Mouse (Mus musculus): ENCODE data around the gene Ppara. TPM values are rescaled to one million over a fixed set of nuclear protein-coding genes. Genes with fewer than 3 reads are reported as not detected.

Ppara gene
- polyA plus RNA-seq, 1 experiment from 2014 or later: 0.90 TPM

DNA sequence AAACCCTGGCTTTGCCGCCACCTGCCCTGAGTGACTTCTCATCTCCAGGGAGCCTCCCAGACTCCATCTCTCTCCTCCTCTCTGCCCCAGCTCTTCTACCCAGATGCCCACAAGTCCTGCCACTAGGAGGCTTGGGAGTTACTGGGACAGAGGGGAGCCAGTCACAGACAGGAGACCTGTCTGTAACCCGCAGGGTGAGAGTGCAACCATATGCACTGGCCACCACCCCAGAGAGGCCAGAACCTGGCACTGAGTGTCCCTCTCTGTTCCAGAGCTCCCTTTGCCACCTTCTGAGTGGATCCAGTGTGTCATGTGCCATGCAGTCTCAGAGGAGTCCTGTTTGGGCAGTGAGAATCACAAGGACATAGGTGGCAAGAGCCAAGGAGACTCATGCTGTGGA, 17.0 kb upstream of the Ppara start:
- Histone ChIP-seq H3K9me3 (ENCODE audit: control insufficient read depth, low read length) (no peaks in the 10 kb centered on the region), H3K4me2 (ENCODE audit: low read length) (no peak overlapping the region), H3K4me3 (replicated peaks; ENCODE audit: low read length) (no peak overlapping the region), H3K27ac (ENCODE audit: low read length) (no peak overlapping the region), H3K4me1 (replicated peaks; ENCODE audit: control insufficient read depth, insufficient read depth, low read length) (no peaks in the 10 kb centered on the region), H3K27me3 (replicated peaks; ENCODE audit: control insufficient read depth, insufficient read depth, low read length) (no peaks in the 10 kb centered on the region), H3K9ac (replicated peaks; ENCODE audit: low read depth, low read length) (no peak overlapping the region), H3K36me3 (ENCODE audit: control insufficient read depth, insufficient read depth) (no peaks in the 10 kb centered on the region)
- ATAC-seq: no peak
- 81% methylated on average over 2 of the region's 2 CpGs for WGBS

DNA sequence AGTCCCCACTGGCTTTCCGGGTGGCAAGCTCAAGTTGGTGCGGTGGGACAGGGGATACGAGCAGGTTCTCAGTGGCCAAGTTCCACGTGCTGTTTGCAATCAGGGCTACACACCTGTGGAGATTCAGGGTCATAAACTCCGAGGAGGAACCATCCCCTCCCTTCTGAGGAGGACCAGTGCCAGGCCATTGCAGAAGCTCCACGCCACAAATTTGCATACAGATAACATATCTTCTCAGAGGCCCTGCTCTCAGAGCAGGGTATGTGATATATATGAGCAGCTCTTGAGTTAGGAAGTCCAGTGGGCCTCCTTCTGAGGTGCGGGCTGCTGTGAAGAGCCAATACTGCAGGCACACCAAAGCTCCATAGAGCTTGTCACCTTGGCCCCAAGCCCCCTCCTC, 15.8 kb upstream of the Ppara start:
- H3K9ac ChIP-seq (replicated peaks; ENCODE audit: low read depth, low read length): no peak overlapping the region
- no peak for ATAC-seq
- no peaks in the 10 kb centered on the region for H3K27me3 ChIP-seq (replicated peaks; ENCODE audit: control insufficient read depth, insufficient read depth, low read length)
- H3K4me3 ChIP-seq (replicated peaks; ENCODE audit: low read length): no peak overlapping the region
- no peaks in the 10 kb centered on the region for H3K9me3 ChIP-seq (ENCODE audit: control insufficient read depth, low read length)
- no peak overlapping the region for H3K4me2 ChIP-seq (ENCODE audit: low read length)
- H3K27ac ChIP-seq (ENCODE audit: low read length): no peak overlapping the region
- H3K4me1 ChIP-seq (replicated peaks; ENCODE audit: control insufficient read depth, insufficient read depth, low read length): no peaks in the 10 kb centered on the region
- whole genome bisulfite sequencing: 87% methylated on average over 7 of the region's 7 CpGs
- H3K36me3 ChIP-seq (ENCODE audit: control insufficient read depth, insufficient read depth): no peaks in the 10 kb centered on the region

DNA sequence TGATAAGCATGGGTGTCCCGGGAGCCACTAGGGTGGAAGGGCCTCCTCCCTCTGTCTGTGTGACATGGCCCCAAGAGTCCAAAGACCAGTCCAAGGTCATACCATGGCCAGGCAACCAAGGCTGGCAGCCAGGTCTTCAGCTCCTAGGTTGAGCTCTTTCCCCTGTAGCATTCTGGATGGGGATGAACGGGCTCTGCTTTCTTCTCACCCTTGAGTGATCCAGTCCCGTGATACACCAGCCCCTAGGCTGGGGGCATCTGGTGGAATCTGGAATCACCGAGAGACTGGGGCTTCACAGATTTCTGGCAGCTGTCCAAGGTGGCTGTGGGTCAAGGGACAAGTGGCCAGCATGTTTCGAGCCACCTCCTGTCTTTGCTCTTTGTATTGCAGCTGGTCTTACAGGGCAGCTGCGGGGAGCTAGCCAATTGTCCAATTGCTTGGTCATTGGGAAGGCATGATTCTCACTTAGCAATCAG, 14.4 kb upstream of the Ppara start:
- Histone ChIP-seq H3K4me3 (replicated peaks; ENCODE audit: low read length) (no peak overlapping the region), H3K4me1 (replicated peaks; ENCODE audit: control insufficient read depth, insufficient read depth, low read length) (no peaks in the 10 kb centered on the region; the same call in 1 of the 2 replicates), H3K27ac (ENCODE audit: low read length) (no peak overlapping the region), H3K36me3 (ENCODE audit: control insufficient read depth, insufficient read depth) (no peaks in the 10 kb centered on the region), H3K27me3 (replicated peaks; ENCODE audit: control insufficient read depth, insufficient read depth, low read length) (no peaks in the 10 kb centered on the region), H3K9me3 (ENCODE audit: control insufficient read depth, low read length) (no peaks in the 10 kb centered on the region), H3K9ac (replicated peaks; ENCODE audit: low read depth, low read length) (no peak overlapping the region), H3K4me2 (ENCODE audit: low read length) (no peak overlapping the region)
- 70% methylated on average over 6 of the region's 6 CpGs for WGBS
- ATAC-seq: no peak

DNA sequence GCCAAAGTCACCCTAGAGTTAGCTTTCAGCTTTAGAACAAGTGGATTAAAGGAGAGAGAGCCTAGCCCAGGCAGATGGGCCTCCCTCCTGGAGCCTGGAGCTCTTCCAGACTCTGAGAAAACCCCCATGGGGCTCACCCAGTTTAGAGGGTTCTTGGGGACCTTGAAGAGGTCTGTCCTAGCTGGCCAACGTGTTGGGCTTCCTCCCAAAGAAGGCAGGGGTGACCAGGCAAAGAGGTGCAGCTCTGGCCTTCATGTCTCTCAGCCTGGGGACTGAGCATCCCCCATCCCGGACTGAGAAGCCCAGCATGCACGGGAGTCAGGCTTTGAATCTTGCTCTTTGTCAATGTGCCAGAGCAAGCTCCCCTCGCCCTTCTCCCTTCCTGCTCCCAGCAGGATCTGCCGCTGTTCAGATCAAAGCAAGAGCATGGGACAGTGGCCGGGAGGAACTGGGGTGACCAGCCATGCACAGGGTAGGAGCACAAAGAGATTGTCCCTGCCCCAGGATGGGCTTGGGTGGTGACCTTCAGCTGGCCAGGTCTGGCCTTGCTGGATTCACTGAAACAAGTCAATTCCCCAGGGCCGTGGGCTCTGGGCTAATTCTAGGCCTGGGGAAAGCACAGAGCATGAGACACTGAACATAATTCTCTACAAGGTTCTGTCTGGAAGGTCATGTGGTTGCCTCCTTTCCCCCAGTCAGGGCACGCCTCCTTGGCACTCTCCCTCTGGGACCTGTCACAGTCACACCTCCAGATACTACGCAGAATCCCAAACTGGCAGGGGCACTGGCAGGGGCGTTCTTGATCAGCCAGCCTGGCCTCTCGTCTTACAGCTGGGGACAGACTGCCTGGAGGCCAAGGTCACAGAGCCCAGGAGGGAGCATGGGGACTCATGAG, 10.3 kb upstream of the Ppara start:
- Histone ChIP-seq H3K9me3 (ENCODE audit: control insufficient read depth, low read length) (no peaks in the 10 kb centered on the region), H3K4me2 (ENCODE audit: low read length) (no peak overlapping the region), H3K4me3 (replicated peaks; ENCODE audit: low read length) (no peak overlapping the region), H3K9ac (replicated peaks; ENCODE audit: low read depth, low read length) (no peak overlapping the region), H3K4me1 (replicated peaks; ENCODE audit: control insufficient read depth, insufficient read depth, low read length) (no peaks in the 10 kb centered on the region; the same call in 1 of the 2 replicates), H3K36me3 (ENCODE audit: control insufficient read depth, insufficient read depth) (no peaks in the 10 kb centered on the region), H3K27me3 (replicated peaks; ENCODE audit: control insufficient read depth, insufficient read depth, low read length) (no peaks in the 10 kb centered on the region; the same call in 1 of the 2 replicates), H3K27ac (ENCODE audit: low read length) (no peak overlapping the region)
- 47% methylated on average over 11 of the region's 11 CpGs for WGBS
- ATAC-seq: no peak

DNA sequence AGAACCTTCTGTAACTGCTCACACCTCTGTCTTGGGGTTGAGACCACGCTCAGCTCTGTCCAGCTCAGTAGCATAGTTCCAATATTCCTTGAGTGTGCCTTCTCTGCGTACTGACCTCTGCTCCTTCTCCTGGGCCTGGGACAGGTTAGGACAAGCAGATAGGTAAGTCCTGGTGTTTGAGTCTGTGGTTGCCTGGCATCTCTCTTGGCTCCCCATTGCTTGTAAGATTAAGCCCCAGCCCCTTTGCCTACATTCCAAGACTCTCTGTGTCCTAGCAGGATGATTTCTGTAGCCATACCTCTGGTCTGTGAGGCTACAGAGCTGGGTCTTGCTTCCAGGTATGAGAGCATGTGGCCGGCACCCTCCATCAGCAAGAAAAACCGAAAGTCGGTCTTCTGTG, 6.6 kb upstream of the Ppara start:
- Histone ChIP-seq H3K4me3 (replicated peaks; ENCODE audit: low read length) (no peak overlapping the region), H3K4me2 (ENCODE audit: low read length) (no peak overlapping the region), H3K27me3 (replicated peaks; ENCODE audit: control insufficient read depth, insufficient read depth, low read length) (peaks cover 15% of the 10 kb centered on the region), H3K9me3 (ENCODE audit: control insufficient read depth, low read length) (no peaks in the 10 kb centered on the region), H3K9ac (replicated peaks; ENCODE audit: low read depth, low read length) (no peak overlapping the region), H3K36me3 (ENCODE audit: control insufficient read depth, insufficient read depth) (no peaks in the 10 kb centered on the region), H3K27ac (ENCODE audit: low read length) (no peak overlapping the region), H3K4me1 (replicated peaks; ENCODE audit: control insufficient read depth, insufficient read depth, low read length) (no peaks in the 10 kb centered on the region; the same call in 1 of the 2 replicates)
- ATAC-seq: no peak
- WGBS: 83% methylated on average over 5 of the region's 5 CpGs

DNA sequence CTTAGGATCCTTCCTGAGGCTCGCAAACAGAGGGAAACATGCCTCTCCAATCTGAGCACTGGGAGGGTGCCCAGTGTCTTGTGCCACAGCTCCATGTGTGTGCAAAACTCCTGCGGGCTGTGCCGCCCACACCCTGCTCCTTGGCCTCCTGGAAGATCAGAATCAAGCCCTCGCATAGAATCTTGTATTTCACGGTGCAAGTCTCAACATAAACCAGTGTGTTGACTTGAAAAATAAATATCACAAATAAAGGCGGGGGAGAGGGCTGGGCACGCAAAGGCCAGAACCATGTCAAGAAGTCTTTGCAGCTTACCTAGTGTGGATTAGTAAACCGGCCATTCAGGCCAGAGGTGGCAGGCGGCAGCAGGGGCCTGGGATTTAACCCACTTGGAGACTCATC, 5.5 kb upstream of the Ppara start:
- H3K4me1 ChIP-seq (replicated peaks; ENCODE audit: control insufficient read depth, insufficient read depth, low read length): no peaks in the 10 kb centered on the region; the same call in 1 of the 2 replicates
- H3K9me3 ChIP-seq (ENCODE audit: control insufficient read depth, low read length): no peaks in the 10 kb centered on the region
- H3K27ac ChIP-seq (ENCODE audit: low read length): no peak overlapping the region
- peaks cover 24% of the 10 kb centered on the region for H3K27me3 ChIP-seq (replicated peaks; ENCODE audit: control insufficient read depth, insufficient read depth, low read length)
- H3K36me3 ChIP-seq (ENCODE audit: control insufficient read depth, insufficient read depth): no peaks in the 10 kb centered on the region
- 81% methylated on average over 9 of the region's 9 CpGs for WGBS
- no peak for ATAC-seq
- H3K9ac ChIP-seq (replicated peaks; ENCODE audit: low read depth, low read length): no peak overlapping the region
- no peak overlapping the region for H3K4me3 ChIP-seq (replicated peaks; ENCODE audit: low read length)
- H3K4me2 ChIP-seq (ENCODE audit: low read length): no peak overlapping the region

DNA sequence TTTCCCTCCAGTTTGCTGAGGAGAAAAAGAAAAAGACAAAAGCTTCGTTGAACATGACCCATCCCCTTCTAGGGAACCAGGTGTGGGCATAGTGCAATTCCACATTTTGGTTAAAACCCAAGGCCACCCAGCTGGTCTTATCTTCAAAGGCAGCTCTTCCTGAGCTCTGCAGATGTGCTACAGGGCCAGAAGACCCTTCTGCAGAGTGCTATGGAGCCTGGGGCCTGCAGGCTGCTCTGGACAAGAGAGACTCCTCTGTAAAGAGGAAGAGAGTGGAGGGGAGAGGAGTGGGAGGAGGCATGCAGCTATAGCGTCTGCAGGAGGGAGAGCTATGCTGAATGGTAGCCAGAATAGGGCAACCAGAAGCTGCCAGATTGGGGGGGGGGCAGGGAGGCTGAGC, 4.8 kb upstream of the Ppara start:
- WGBS: 61% methylated on average over 2 of the region's 2 CpGs
- H3K27ac ChIP-seq (ENCODE audit: low read length): no peak overlapping the region
- peaks cover 31% of the 10 kb centered on the region for H3K27me3 ChIP-seq (replicated peaks; ENCODE audit: control insufficient read depth, insufficient read depth, low read length)
- no peak for ATAC-seq
- H3K36me3 ChIP-seq (ENCODE audit: control insufficient read depth, insufficient read depth): no peaks in the 10 kb centered on the region
- no peaks in the 10 kb centered on the region for H3K9me3 ChIP-seq (ENCODE audit: control insufficient read depth, low read length)
- H3K4me3 ChIP-seq (replicated peaks; ENCODE audit: low read length): no peak overlapping the region
- H3K9ac ChIP-seq (replicated peaks; ENCODE audit: low read depth, low read length): no peak overlapping the region
- peaks cover 5% of the 10 kb centered on the region; the same call in 1 of the 2 replicates for H3K4me1 ChIP-seq (replicated peaks; ENCODE audit: control insufficient read depth, insufficient read depth, low read length)
- no peak overlapping the region for H3K4me2 ChIP-seq (ENCODE audit: low read length)

DNA sequence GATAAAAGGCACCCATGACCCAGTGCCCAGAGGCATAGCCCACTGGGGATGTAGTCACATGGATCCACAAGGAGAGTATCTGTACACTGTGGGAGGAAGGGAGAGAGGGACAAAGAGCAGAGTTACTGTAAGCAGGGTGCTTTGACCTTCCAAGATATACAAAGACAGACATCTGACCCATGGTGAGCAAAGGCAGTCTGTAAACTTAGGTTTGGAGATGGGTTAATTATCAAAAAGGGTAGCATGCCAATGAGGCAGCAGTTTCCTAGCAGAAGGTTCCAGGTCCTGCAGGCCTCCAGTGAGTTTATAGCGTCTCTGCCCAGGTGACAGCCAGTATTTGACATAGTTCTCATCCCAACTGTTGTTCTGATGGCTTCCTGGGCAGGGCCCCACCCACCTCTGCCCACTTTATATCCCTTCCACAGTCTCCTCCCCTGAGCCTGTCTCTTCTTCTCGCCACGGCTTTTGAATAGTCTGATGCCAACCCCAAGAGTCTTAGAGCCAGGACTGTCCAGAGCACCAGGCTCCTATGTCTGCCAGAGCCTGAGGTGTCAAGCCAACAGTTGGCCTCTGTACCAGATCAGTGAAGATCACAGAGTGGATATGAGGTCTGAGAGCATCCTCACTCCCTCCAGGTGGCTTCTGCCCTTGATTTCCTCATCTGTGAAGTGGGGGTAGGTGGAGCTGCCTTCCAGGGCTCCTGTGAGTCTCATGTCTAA, 2.7 kb upstream of the Ppara start:
- Histone ChIP-seq H3K36me3 (ENCODE audit: control insufficient read depth, insufficient read depth) (no peaks in the 10 kb centered on the region), H3K9ac (replicated peaks; ENCODE audit: low read depth, low read length) (no peak overlapping the region), H3K4me1 (replicated peaks; ENCODE audit: control insufficient read depth, insufficient read depth, low read length) (peaks cover 13% of the 10 kb centered on the region), H3K27ac (ENCODE audit: low read length) (no peak overlapping the region), H3K4me3 (replicated peaks; ENCODE audit: low read length) (no peak overlapping the region), H3K27me3 (replicated peaks; ENCODE audit: control insufficient read depth, insufficient read depth, low read length) (peaks cover 47% of the 10 kb centered on the region), H3K4me2 (ENCODE audit: low read length) (no peak overlapping the region), H3K9me3 (ENCODE audit: control insufficient read depth, low read length) (no peaks in the 10 kb centered on the region)
- WGBS: 82% methylated on average over 3 of the region's 3 CpGs
- no peak for ATAC-seq

DNA sequence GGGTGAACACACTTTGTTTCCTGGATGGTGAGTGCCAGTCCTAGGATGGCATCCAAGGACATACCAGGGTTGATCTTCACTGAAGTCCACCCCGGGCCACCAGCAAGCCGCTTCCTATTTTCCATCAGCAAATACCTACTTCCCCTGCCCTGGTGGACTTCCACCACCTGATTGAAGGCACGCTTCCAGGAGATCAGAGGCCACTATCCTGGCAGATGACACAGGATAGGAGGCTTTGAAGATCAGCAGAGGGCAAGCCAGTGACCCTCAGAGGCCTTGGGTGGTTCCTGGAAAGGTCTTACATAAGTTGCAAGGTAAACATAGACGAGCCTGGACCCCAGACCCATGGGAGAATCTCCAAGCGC, 2.2 kb upstream of the Ppara start:
- H3K4me3 ChIP-seq (replicated peaks; ENCODE audit: low read length): no peak overlapping the region
- H3K27ac ChIP-seq (ENCODE audit: low read length): no peak overlapping the region
- no peaks in the 10 kb centered on the region for H3K9me3 ChIP-seq (ENCODE audit: control insufficient read depth, low read length)
- 85% methylated on average over 5 of the region's 5 CpGs for WGBS
- H3K36me3 ChIP-seq (ENCODE audit: control insufficient read depth, insufficient read depth): no peaks in the 10 kb centered on the region
- H3K4me1 ChIP-seq (replicated peaks; ENCODE audit: control insufficient read depth, insufficient read depth, low read length): peaks cover 13% of the 10 kb centered on the region
- H3K9ac ChIP-seq (replicated peaks; ENCODE audit: low read depth, low read length): no peak overlapping the region
- no peak for ATAC-seq
- H3K27me3 ChIP-seq (replicated peaks; ENCODE audit: control insufficient read depth, insufficient read depth, low read length): peaks cover 47% of the 10 kb centered on the region
- no peak overlapping the region for H3K4me2 ChIP-seq (ENCODE audit: low read length)
